Mouse (Mus musculus): Measurements from ENCODE around the gene D630045J12Rik. TPM values are rescaled to one million over a fixed set of nuclear protein-coding genes. Genes with fewer than 3 reads are reported as not detected.

Gene D630045J12Rik
- polyA plus RNA-seq (2012; fragmentation: generic; extraction: Trizol), result 1.7 TPM
- long read RNA-seq, experiment 1, partial matches to known transcripts, result 1 of 2 reads
- long read RNA-seq, experiment 1, other reads (novel, unspliced or antisense), result 1 of 2 reads
- long read RNA-seq, experiment 2, partial matches to known transcripts, result 1 of 4 reads
- long read RNA-seq, experiment 2, other reads (novel, unspliced or antisense), result 3 of 4 reads

GRCm38 (mm10) chr6:38253736-38254641 is at the start of gene D630045J12Rik:
TSS of gene D630045J12Rik (minus strand) at chr6:38254009.
- Histone ChIP-seq H3K79me3 (ENCODE audit: low read depth) (no peaks in the 10 kb centered on the region), H3K36me3 (ENCODE audit: control insufficient read depth, insufficient read depth) (no peaks in the 10 kb centered on the region), H3K79me2 (ENCODE audit: control insufficient read depth, insufficient read depth) (peaks cover 7% of the 10 kb centered on the region), H3K4me3 (ENCODE audit: insufficient read depth, poor library complexity, severe bottlenecking) (peak within 1 kb of the TSS; percentile 46), H3K27me3 (ENCODE audit: control insufficient read depth, insufficient read depth, insufficient read length) (no peaks in the 10 kb centered on the region), H3ac (ENCODE audit: control insufficient read depth, insufficient read length, low read depth) (peak within 1 kb of the TSS; percentile 76)
- TF ChIP-seq MAX (IDR thresholded peaks at IDR 0.05) (no peak), FOSL1 (IDR thresholded peaks at IDR 0.05; ENCODE audit: insufficient read depth, low read length, poor library complexity, severe bottlenecking) (no peak), CEBPB (IDR thresholded peaks at IDR 0.05; ENCODE audit: low read depth) (no peak), MYOD1 (IDR thresholded peaks at IDR 0.05; ENCODE audit: control insufficient read depth, insufficient read length, low read depth) (no peak), MYOG (IDR thresholded peaks at IDR 0.05; ENCODE audit: control insufficient read depth, extremely low read depth, insufficient read length) (no peak), USF1 (IDR thresholded peaks at IDR 0.05; ENCODE audit: low read depth) (no peak), CTCF (IDR thresholded peaks at IDR 0.05; ENCODE audit: control insufficient read depth, insufficient read depth, insufficient read length) (peak; percentile 92)

GRCm38 (mm10) chr6:38298761-38299401 is 45.1 kb upstream of the D630045J12Rik start, which contains the start of gene Zc3hav1l:
TSS of gene Zc3hav1l (minus strand) at chr6:38299259.
- Histone ChIP-seq H3K79me2 (ENCODE audit: control insufficient read depth, insufficient read depth) (peaks cover 6% of the 10 kb centered on the region), H3K4me3 (ENCODE audit: insufficient read depth, poor library complexity, severe bottlenecking) (peak within 1 kb of the TSS; percentile 45), H3ac (ENCODE audit: control insufficient read depth, insufficient read length, low read depth) (peak within 1 kb of the TSS; percentile 84), H3K36me3 (ENCODE audit: control insufficient read depth, insufficient read depth) (peaks cover 41% of the 10 kb centered on the region), H3K79me3 (ENCODE audit: low read depth) (no peaks in the 10 kb centered on the region), H3K27me3 (ENCODE audit: control insufficient read depth, insufficient read depth, insufficient read length) (no peaks in the 10 kb centered on the region)
- no peak for TF ChIP-seq USF1 (IDR thresholded peaks at IDR 0.05; ENCODE audit: low read depth)
- no peak for TF ChIP-seq MYOD1 (IDR thresholded peaks at IDR 0.05; ENCODE audit: control insufficient read depth, insufficient read length, low read depth)
- peak; percentile 87 for TF ChIP-seq MAX (IDR thresholded peaks at IDR 0.05)
- TF ChIP-seq CTCF (IDR thresholded peaks at IDR 0.05; ENCODE audit: control insufficient read depth, insufficient read depth, insufficient read length), result peak; percentile 0

- H3ac ChIP-seq (ENCODE audit: control insufficient read depth, insufficient read length, low read depth), result peak overlapping the region; percentile 84
- H3K79me3 ChIP-seq (ENCODE audit: low read depth), result no peaks in the 10 kb centered on the region
- TF ChIP-seq CTCF (IDR thresholded peaks at IDR 0.05; ENCODE audit: control insufficient read depth, insufficient read depth, insufficient read length) (no peak), MYOD1 (IDR thresholded peaks at IDR 0.05; ENCODE audit: control insufficient read depth, insufficient read length, low read depth) (no peak), FOSL1 (IDR thresholded peaks at IDR 0.05; ENCODE audit: insufficient read depth, low read length, poor library complexity, severe bottlenecking) (no peak), MYOG (IDR thresholded peaks at IDR 0.05; ENCODE audit: control insufficient read depth, extremely low read depth, insufficient read length) (no peak), MAX (IDR thresholded peaks at IDR 0.05) (no peak), CEBPB (IDR thresholded peaks at IDR 0.05; ENCODE audit: low read depth) (no peak), USF1 (IDR thresholded peaks at IDR 0.05; ENCODE audit: low read depth) (no peak)
- H3K79me2 ChIP-seq (ENCODE audit: control insufficient read depth, insufficient read depth), result peaks cover 6% of the 10 kb centered on the region
- no peaks in the 10 kb centered on the region for H3K27me3 ChIP-seq (ENCODE audit: control insufficient read depth, insufficient read depth, insufficient read length)
- H3K36me3 ChIP-seq (ENCODE audit: control insufficient read depth, insufficient read depth), result peaks cover 39% of the 10 kb centered on the region
- H3K4me3 ChIP-seq (ENCODE audit: insufficient read depth, poor library complexity, severe bottlenecking), result peak overlapping the region; percentile 45
These were observed 44.4 kb upstream of the D630045J12Rik start for GRCm38 (mm10) chr6:38298246-38298635.

- Histone ChIP-seq H3K79me2 (ENCODE audit: control insufficient read depth, insufficient read depth) (peaks cover 6% of the 10 kb centered on the region), H3K36me3 (ENCODE audit: control insufficient read depth, insufficient read depth) (peaks cover 39% of the 10 kb centered on the region), H3K4me3 (ENCODE audit: insufficient read depth, poor library complexity, severe bottlenecking) (peak overlapping the region; percentile 45), H3ac (ENCODE audit: control insufficient read depth, insufficient read length, low read depth) (peak overlapping the region; percentile 36), H3K79me3 (ENCODE audit: low read depth) (no peaks in the 10 kb centered on the region), H3K27me3 (ENCODE audit: control insufficient read depth, insufficient read depth, insufficient read length) (no peaks in the 10 kb centered on the region)
- TF ChIP-seq MYOD1 (IDR thresholded peaks at IDR 0.05; ENCODE audit: control insufficient read depth, insufficient read length, low read depth) (no peak), CEBPB (IDR thresholded peaks at IDR 0.05; ENCODE audit: low read depth) (no peak), MYOG (IDR thresholded peaks at IDR 0.05; ENCODE audit: control insufficient read depth, extremely low read depth, insufficient read length) (no peak), MAX (IDR thresholded peaks at IDR 0.05) (no peak), FOSL1 (IDR thresholded peaks at IDR 0.05; ENCODE audit: insufficient read depth, low read length, poor library complexity, severe bottlenecking) (no peak), CTCF (IDR thresholded peaks at IDR 0.05; ENCODE audit: control insufficient read depth, insufficient read depth, insufficient read length) (no peak), USF1 (IDR thresholded peaks at IDR 0.05; ENCODE audit: low read depth) (no peak)
These were observed 43.9 kb upstream of the D630045J12Rik start for GRCm38 (mm10) chr6:38297580-38298245.

- Histone ChIP-seq H3K36me3 (ENCODE audit: control insufficient read depth, insufficient read depth) (peaks cover 70% of the 10 kb centered on the region), H3ac (ENCODE audit: control insufficient read depth, insufficient read length, low read depth) (no peak overlapping the region)
- no peak for TF ChIP-seq MYOG (IDR thresholded peaks at IDR 0.05; ENCODE audit: control insufficient read depth, extremely low read depth, insufficient read length)
- TF ChIP-seq USF1 (IDR thresholded peaks at IDR 0.05; ENCODE audit: low read depth), result no peak
- no peak for TF ChIP-seq CEBPB (IDR thresholded peaks at IDR 0.05; ENCODE audit: low read depth)
These were observed 39.9 kb upstream of the D630045J12Rik start for GRCm38 (mm10) chr6:38293708-38294107.

More at GRCm38 (mm10) chr6:38293708-38294107, 39.9 kb upstream of the D630045J12Rik start:
- H3K79me3 ChIP-seq (ENCODE audit: low read depth), result no peaks in the 10 kb centered on the region
- peaks cover 6% of the 10 kb centered on the region for H3K79me2 ChIP-seq (ENCODE audit: control insufficient read depth, insufficient read depth)
- H3K4me3 ChIP-seq (ENCODE audit: insufficient read depth, poor library complexity, severe bottlenecking), result no peak overlapping the region
- H3K27me3 ChIP-seq (ENCODE audit: control insufficient read depth, insufficient read depth, insufficient read length), result no peaks in the 10 kb centered on the region
